Mouse (Mus musculus): ENCODE data around the gene Lhpp. TPM values are rescaled to one million over a fixed set of nuclear protein-coding genes. Genes with fewer than 3 reads are reported as not detected.

The Lhpp gene
- total and polyA plus RNA-seq, 2 experiments from 2014 or later, result 22.9 to 40.1 TPM

DNA sequence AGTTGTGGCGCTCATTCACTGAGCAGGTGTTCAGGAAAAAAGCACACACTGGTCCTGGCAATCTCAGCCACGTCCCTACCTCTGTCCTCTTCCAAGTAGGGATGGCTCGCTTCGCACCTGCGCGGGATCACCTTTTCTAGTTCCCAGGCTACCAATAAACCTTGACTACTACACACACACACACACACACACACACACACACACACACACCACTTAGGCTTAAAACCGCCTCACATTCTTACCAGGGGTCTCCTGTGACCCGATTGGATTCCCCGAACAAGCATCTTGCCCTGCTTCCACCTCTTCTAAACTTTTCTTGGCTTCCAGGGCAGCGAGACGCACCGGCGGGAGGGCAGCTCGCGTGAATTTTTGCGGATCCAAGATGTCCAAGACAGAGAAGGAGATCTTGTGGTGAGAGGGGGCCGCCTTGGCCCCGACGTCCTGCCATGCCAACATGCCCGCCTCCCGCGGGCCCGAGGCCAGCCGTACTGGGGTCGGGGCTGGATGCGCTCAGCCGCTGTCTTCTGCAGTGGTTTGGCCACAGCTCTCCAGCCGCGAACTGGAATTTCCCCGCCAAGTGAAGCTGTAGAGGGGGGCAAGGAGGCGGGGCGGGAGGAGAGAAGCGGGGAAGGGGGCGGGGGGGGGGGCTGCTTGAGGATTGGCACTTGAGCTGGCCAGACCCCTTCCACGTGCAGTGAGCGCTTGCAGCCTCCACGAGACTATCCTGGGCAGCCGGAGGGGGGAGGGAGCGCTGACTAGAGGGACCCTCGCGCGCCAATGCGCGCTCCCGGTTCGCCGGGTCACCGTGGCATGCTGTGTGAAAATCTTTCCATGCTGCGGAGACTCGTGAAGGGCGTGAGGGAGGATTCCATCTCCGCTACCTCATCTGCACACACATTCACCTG is 11.1 kb upstream of the Lhpp start, which contains the start of gene Nkx1-2:
Gene Nkx1-2 (minus strand): TSS at position 567 of the 905 bp plus-strand sequence.
- peak within 1 kb of the TSS; percentile 43 for H3K4me3 ChIP-seq (ENCODE audit: low read depth, low read length)
- peak within 1 kb of the TSS; percentile 64 for H3K4me2 ChIP-seq (ENCODE audit: low read depth, low read length)
- WGBS, result 1% methylated on average over 48 of the region's 52 CpGs
- no peaks in the 10 kb centered on the region for H3K36me3 ChIP-seq (replicated peaks; ENCODE audit: control insufficient read depth, insufficient read depth, low read length)
- peaks cover 12% of the 10 kb centered on the region for H3K4me1 ChIP-seq (ENCODE audit: control insufficient read depth, insufficient read depth)
- TF ChIP-seq CTCF (IDR thresholded peaks at IDR 0.05; ENCODE audit: low read depth), result no peak
- no peak for TF ChIP-seq EP300 (IDR thresholded peaks at IDR 0.05; ENCODE audit: low read depth)
- no peaks in the 10 kb centered on the region for H3K9me3 ChIP-seq (replicated peaks; ENCODE audit: control insufficient read depth, low read length)
- H3K27ac ChIP-seq (ENCODE audit: low read depth), result no peak within 1 kb of the TSS
- H3K9ac ChIP-seq (replicated peaks; ENCODE audit: low read depth, low read length), result no peak within 1 kb of the TSS
- H3K27me3 ChIP-seq (ENCODE audit: control insufficient read depth, insufficient read depth, low read length), result peaks cover 81% of the 10 kb centered on the region
- ATAC-seq (ENCODE audit: insufficient read depth, low read depth) (no peak), DNase-seq (ENCODE audit: low spot score) (no peak)

DNA sequence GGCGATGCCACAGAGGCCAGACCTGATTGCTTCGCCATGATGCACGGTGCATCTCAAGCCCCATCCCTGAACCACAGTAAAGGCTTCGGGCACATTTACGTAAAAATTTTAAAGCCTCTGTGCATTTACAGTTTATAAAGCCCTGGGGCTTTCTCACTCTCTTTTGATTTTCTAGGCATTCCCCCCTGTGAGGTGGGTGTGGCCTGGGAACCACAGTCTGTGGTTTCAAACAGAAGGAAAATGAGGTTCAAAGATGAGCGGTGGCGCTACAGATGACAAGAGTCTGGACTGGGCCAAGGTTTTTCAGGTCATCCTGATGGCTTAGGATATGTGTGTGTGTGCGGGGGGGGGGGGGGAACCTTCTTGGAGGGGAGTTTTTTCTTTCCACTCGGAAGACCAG is 10.4 kb upstream of the Lhpp start:
- peaks cover 81% of the 10 kb centered on the region for H3K27me3 ChIP-seq (ENCODE audit: control insufficient read depth, insufficient read depth, low read length)
- no peaks in the 10 kb centered on the region for H3K36me3 ChIP-seq (replicated peaks; ENCODE audit: control insufficient read depth, insufficient read depth, low read length)
- peak overlapping the region; percentile 43 for H3K4me3 ChIP-seq (ENCODE audit: low read depth, low read length)
- DNase-seq (ENCODE audit: low spot score) (no peak), ATAC-seq (ENCODE audit: insufficient read depth, low read depth) (no peak)
- H3K4me1 ChIP-seq (ENCODE audit: control insufficient read depth, insufficient read depth), result peaks cover 12% of the 10 kb centered on the region
- no peak overlapping the region for H3K9ac ChIP-seq (replicated peaks; ENCODE audit: low read depth, low read length)
- TF ChIP-seq CTCF (IDR thresholded peaks at IDR 0.05; ENCODE audit: low read depth) (no peak), EP300 (IDR thresholded peaks at IDR 0.05; ENCODE audit: low read depth) (no peak)
- WGBS, result 10% methylated on average over 9 of the region's 9 CpGs
- peak overlapping the region; percentile 64 for H3K4me2 ChIP-seq (ENCODE audit: low read depth, low read length)
- no peak overlapping the region for H3K27ac ChIP-seq (ENCODE audit: low read depth)
- no peaks in the 10 kb centered on the region for H3K9me3 ChIP-seq (replicated peaks; ENCODE audit: control insufficient read depth, low read length)

DNA sequence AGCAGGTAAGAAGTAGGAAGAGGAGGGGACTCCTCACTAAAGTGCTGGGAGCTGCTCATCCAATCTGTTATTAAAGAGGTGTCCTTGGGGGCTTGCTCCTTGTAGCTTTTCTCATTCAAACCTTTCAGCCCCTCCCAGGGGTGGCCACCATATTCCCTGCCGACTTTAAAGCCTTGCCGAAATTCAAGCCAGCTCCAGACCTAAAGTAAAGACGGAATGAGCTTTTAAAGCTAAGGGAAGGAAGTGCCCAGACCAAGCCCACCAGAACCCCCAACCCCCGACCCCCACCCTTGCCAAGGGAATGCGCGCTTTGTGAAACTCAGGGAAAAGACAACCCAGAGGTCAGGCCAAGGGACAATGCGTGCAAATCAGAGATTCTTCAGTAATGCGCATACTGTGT is 9.5 kb upstream of the Lhpp start:
- Histone ChIP-seq H3K27me3 (ENCODE audit: control insufficient read depth, insufficient read depth, low read length) (peaks cover 76% of the 10 kb centered on the region), H3K36me3 (replicated peaks; ENCODE audit: control insufficient read depth, insufficient read depth, low read length) (no peaks in the 10 kb centered on the region), H3K4me1 (ENCODE audit: control insufficient read depth, insufficient read depth) (peaks cover 12% of the 10 kb centered on the region), H3K27ac (ENCODE audit: low read depth) (no peak overlapping the region), H3K9ac (replicated peaks; ENCODE audit: low read depth, low read length) (no peak overlapping the region), H3K9me3 (replicated peaks; ENCODE audit: control insufficient read depth, low read length) (no peaks in the 10 kb centered on the region), H3K4me2 (ENCODE audit: low read depth, low read length) (no peak overlapping the region), H3K4me3 (ENCODE audit: low read depth, low read length) (no peak overlapping the region)
- TF ChIP-seq EP300 (IDR thresholded peaks at IDR 0.05; ENCODE audit: low read depth) (no peak), CTCF (IDR thresholded peaks at IDR 0.05; ENCODE audit: low read depth) (no peak)
- ATAC-seq (ENCODE audit: insufficient read depth, low read depth) (no peak), DNase-seq (ENCODE audit: low spot score) (no peak)
- 21% methylated on average over 8 of the region's 8 CpGs for WGBS

DNA sequence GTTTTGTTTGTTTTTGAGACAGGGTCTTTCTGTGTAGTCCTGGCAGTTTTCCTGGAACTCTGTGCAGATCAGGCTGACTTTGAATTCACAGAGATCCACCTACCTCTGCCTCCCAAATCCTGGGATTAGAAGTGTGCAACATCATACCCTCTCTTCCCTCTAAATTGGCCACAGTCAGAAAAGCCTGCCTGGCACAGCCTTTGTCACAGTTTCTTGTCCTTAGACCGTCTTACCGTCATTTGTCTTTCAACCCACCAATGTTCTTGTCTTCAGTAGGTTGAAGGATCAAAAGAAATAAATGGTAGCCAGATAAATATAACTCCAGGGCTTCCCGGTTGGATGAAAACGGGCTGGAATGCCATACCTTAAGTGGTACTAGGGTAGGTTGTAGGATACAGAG is 5.7 kb upstream of the Lhpp start:
- Histone ChIP-seq H3K27ac (ENCODE audit: low read depth) (no peak overlapping the region), H3K36me3 (replicated peaks; ENCODE audit: control insufficient read depth, insufficient read depth, low read length) (no peaks in the 10 kb centered on the region), H3K4me2 (ENCODE audit: low read depth, low read length) (no peak overlapping the region), H3K9me3 (replicated peaks; ENCODE audit: control insufficient read depth, low read length) (no peaks in the 10 kb centered on the region), H3K4me3 (ENCODE audit: low read depth, low read length) (no peak overlapping the region), H3K4me1 (ENCODE audit: control insufficient read depth, insufficient read depth) (no peaks in the 10 kb centered on the region; the same call in 1 of the 2 replicates), H3K9ac (replicated peaks; ENCODE audit: low read depth, low read length) (no peak overlapping the region), H3K27me3 (ENCODE audit: control insufficient read depth, insufficient read depth, low read length) (peaks cover 38% of the 10 kb centered on the region)
- no peak for ATAC-seq (ENCODE audit: insufficient read depth, low read depth)
- TF ChIP-seq CTCF (IDR thresholded peaks at IDR 0.05; ENCODE audit: low read depth) (no peak), EP300 (IDR thresholded peaks at IDR 0.05; ENCODE audit: low read depth) (no peak)
- 72% methylated on average over 4 of the region's 4 CpGs for WGBS
- DNase-seq (ENCODE audit: low spot score), result no peak

DNA sequence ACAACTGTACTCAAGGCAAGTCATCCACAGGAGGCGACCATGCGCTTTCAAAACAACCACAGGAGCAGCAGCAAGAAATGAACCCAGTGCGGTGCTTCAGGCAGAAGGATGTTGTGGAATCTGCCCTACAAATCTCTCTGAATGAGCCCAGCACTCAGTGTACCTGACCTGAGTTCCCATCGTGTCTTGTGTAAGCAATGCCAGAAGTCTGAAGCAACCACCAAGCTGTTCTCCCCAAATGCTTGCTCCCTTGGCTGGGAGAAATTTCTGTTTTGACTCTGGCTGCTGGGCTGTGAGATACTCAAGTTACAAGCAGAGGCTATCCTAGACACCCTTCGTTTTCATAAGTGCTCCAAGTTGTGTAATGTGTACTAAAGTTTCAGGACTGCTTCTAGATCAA is 4.7 kb upstream of the Lhpp start:
- no peak for DNase-seq (ENCODE audit: low spot score)
- 60% methylated on average over 5 of the region's 5 CpGs for WGBS
- H3K27me3 ChIP-seq (ENCODE audit: control insufficient read depth, insufficient read depth, low read length), result peaks cover 28% of the 10 kb centered on the region

More for the DNA sequence above, 4.7 kb upstream of the Lhpp start:
- H3K4me1 ChIP-seq (ENCODE audit: control insufficient read depth, insufficient read depth), result no peaks in the 10 kb centered on the region
- H3K4me2 ChIP-seq (ENCODE audit: low read depth, low read length), result no peak overlapping the region
- H3K4me3 ChIP-seq (ENCODE audit: low read depth, low read length), result no peak overlapping the region
- no peak for ATAC-seq (ENCODE audit: insufficient read depth, low read depth)
- no peaks in the 10 kb centered on the region for H3K36me3 ChIP-seq (replicated peaks; ENCODE audit: control insufficient read depth, insufficient read depth, low read length)
- no peak overlapping the region for H3K9ac ChIP-seq (replicated peaks; ENCODE audit: low read depth, low read length)
- H3K27ac ChIP-seq (ENCODE audit: low read depth), result no peak overlapping the region
- H3K9me3 ChIP-seq (replicated peaks; ENCODE audit: control insufficient read depth, low read length), result no peaks in the 10 kb centered on the region
- TF ChIP-seq CTCF (IDR thresholded peaks at IDR 0.05; ENCODE audit: low read depth) (no peak), EP300 (IDR thresholded peaks at IDR 0.05; ENCODE audit: low read depth) (no peak)
